Mouse (Mus musculus): ENCODE results near the gene Cog2. TPM values are rescaled to one million over a fixed set of nuclear protein-coding genes. Genes with fewer than 3 reads are reported as not detected.

Cog2 gene
- polyA plus RNA-seq, 1 experiment from 2014 or later = 41.0 TPM

DNA sequence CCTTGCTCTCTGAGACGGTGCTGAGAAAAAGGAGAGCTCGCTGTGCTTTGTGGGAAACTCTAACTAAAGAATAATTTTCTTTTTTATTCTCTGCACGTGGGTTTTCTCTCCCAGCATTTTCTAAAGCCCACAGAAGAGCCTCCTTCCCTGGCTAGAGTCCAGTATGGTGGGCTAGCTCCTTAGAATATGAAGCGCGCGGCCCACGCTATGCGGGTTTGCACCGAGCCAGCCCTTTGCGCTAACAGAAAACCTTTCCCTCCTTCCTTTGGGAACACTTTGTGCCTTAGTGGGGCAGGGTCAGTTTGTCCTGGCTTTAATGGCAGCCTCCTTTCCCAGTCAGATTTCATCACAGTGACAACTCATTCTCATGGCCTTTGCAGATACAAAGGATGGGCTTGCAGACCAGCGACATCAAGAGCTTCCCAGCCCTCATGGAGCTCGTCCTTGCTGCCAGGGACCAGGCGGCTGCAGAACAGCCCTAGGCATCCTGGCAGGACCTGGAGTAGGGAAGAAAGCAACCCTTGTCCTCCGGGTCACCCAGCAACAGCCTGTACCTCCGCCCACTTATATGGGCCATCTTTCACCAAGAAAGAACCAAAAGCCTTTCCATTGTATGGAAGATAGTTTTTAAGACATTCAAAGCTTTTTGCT lies 30.6 kb downstream of the Cog2 start:
- no peak overlapping the region for H3K9ac ChIP-seq
- H3K9me3 ChIP-seq = no peaks in the 10 kb centered on the region
- WGBS = 92% methylated on average over 15 of the region's 15 CpGs
- H3K27me3 ChIP-seq (replicated peaks) = no peaks in the 10 kb centered on the region
- H3K36me3 ChIP-seq = peaks cover 66% of the 10 kb centered on the region
- no peak overlapping the region for H3K27ac ChIP-seq
- peaks cover 3% of the 10 kb centered on the region; the same call in 1 of the 2 replicates for H3K4me1 ChIP-seq
- no peak overlapping the region for H3K4me3 ChIP-seq
- ATAC-seq (ENCODE audit: low FRiP score, low read depth) = no peak
- H3K4me2 ChIP-seq (replicated peaks) = no peak overlapping the region

DNA sequence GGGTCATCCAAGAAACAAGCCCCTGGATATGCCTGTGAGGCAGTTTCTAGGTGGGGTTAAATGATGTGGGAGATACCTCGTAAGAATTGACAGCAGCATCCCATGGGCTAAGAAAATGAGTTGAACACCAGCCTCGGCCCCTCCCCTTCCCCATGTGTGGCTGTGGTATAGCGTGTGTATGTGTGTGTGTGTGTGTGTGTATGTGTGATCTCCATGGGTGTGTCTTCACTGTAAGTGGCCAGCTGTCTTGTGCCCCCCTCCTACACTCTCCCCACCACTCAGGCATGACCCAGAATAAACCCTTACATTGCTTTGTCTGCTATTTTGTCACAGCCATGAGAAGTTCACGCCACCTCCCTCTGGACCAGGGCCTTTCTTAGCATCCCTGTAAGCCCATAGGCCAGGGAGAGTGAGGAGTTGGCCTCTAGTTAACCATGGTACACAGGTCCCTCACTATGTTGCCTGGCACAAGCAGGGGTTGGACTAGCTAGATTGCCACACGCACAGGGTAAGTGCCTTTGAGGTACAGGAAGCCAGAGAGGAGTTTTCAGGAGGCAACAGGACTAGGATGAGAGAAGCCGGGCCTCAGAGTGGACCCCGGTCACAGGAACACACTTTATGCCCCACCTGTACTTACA lies 34.7 kb downstream of the Cog2 start:
- no peaks in the 10 kb centered on the region for H3K27me3 ChIP-seq (replicated peaks)
- H3K4me3 ChIP-seq = no peak overlapping the region
- no peak overlapping the region for H3K27ac ChIP-seq
- peaks cover 28% of the 10 kb centered on the region for H3K36me3 ChIP-seq
- 94% methylated on average over 6 of the region's 7 CpGs for WGBS
- no peak overlapping the region for H3K9ac ChIP-seq
- peaks cover 13% of the 10 kb centered on the region for H3K4me1 ChIP-seq
- no peaks in the 10 kb centered on the region for H3K9me3 ChIP-seq
- no peak overlapping the region for H3K4me2 ChIP-seq (replicated peaks)
- no peak for ATAC-seq (ENCODE audit: low FRiP score, low read depth)

DNA sequence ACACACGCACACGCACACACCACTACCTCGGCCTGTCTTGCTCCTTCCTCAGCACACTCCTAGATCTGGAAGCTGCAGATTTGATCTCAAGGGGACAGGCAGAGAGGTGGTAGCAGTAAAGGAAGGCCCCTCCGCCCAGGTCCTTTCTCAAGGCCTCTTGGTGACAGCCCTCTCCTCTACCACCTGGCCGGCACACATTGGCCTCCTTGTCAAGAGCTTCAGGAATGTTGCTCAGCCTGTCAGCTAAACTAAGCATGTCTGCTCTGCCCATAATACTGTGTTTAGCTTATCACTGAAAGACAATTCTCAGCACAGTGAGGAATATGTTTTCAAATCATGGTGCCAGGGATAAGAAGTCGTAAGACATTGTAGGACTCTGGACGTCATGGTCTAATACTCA lies 35.6 kb downstream of the Cog2 start:
- H3K36me3 ChIP-seq = peaks cover 19% of the 10 kb centered on the region
- H3K9ac ChIP-seq = no peak overlapping the region
- no peak for ATAC-seq (ENCODE audit: low FRiP score, low read depth)
- no peaks in the 10 kb centered on the region for H3K27me3 ChIP-seq (replicated peaks)
- H3K9me3 ChIP-seq = no peaks in the 10 kb centered on the region
- no peak overlapping the region for H3K4me2 ChIP-seq (replicated peaks)
- H3K4me1 ChIP-seq = peaks cover 13% of the 10 kb centered on the region
- no peak overlapping the region for H3K4me3 ChIP-seq
- H3K27ac ChIP-seq = no peak overlapping the region
- 85% methylated on average over 7 of the region's 7 CpGs for WGBS

DNA sequence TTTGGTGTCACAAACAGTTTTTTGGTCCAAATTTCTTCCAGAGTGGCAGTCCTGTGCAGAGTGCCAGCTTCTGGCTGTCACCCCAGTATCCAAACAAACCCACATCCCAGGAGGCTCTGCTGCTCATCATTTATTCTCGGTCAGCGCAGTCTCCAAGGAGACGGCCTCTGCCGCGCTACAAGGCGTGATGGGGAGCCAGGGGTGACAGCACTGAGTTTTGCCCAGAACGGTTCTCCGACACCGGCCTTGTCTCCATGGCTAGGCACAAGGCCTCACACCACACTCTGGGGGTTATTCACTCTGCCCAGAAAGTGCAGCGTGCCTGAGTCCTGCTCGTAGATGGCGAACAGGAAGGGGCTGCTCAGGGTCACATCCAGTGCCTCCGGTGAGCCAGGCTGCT lies 36.1 kb downstream of the Cog2 start:
- ATAC-seq (ENCODE audit: low FRiP score, low read depth) = 0 out of 2 replicates have a peak, but pooled peaks have one; percentile 48
- Histone ChIP-seq H3K9me3 (no peaks in the 10 kb centered on the region), H3K9ac (no peak overlapping the region), H3K36me3 (peaks cover 14% of the 10 kb centered on the region), H3K4me2 (replicated peaks) (no peak overlapping the region; the same call in 1 of the 2 replicates), H3K4me3 (no peak overlapping the region), H3K4me1 (peaks cover 13% of the 10 kb centered on the region), H3K27ac (no peak overlapping the region), H3K27me3 (replicated peaks) (no peaks in the 10 kb centered on the region)
- WGBS = 43% methylated on average over 13 of the region's 13 CpGs

DNA sequence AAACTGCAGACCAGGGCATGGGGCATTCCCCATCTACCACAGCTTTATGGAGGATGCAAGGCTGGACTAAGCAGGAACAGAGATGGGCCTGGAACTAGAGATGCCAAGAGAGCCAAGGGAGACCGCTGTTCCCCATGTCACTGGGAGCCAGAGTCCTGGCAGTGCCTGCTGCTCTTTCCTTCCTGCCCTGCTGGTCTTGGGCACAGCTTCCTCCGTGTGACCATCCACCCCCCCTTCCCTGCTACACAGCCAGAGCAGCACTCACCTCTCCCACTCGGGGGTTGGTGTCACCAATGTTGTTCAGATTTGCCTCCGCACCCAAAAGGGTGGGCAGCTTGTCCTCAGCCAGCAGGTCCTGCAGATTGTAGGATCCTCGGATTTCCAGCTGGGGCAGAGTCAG lies 36.9 kb downstream of the Cog2 start:
- Histone ChIP-seq H3K4me2 (replicated peaks) (no peak overlapping the region), H3K4me3 (no peak overlapping the region), H3K9ac (no peak overlapping the region), H3K36me3 (peaks cover 5% of the 10 kb centered on the region), H3K9me3 (no peaks in the 10 kb centered on the region), H3K27ac (no peak overlapping the region), H3K4me1 (peaks cover 13% of the 10 kb centered on the region), H3K27me3 (replicated peaks) (no peaks in the 10 kb centered on the region)
- 65% methylated on average over 5 of the region's 5 CpGs for WGBS
- no peak for ATAC-seq (ENCODE audit: low FRiP score, low read depth)

DNA sequence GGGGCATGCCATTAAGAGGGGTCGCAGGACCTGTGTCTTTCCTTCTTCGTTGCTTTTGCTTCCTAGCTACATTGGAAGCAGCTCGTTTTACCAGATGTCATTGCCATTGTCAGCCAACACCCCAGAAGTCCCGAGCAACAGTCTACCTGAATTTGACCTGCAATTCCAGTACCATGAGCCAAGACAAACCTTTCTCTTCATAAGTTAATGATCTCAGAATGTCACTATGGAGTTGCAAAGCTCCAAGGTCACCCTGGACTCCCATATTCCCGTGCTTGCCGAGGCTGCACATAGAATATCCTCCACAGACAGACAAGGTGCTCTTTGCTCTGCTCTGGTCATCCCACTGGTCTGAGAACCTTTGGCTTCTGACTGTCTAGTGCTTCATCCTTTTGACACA lies 46.6 kb downstream of the Cog2 start:
- H3K9ac ChIP-seq = no peak overlapping the region
- no peak for ATAC-seq (ENCODE audit: low FRiP score, low read depth)
- WGBS = 83% methylated on average over 6 of the region's 6 CpGs
- no peak overlapping the region for H3K4me3 ChIP-seq
- no peaks in the 10 kb centered on the region for H3K36me3 ChIP-seq
- no peaks in the 10 kb centered on the region; the same call in 1 of the 2 replicates for H3K27me3 ChIP-seq (replicated peaks)
- H3K9me3 ChIP-seq = no peaks in the 10 kb centered on the region
- no peaks in the 10 kb centered on the region for H3K4me1 ChIP-seq
- no peak overlapping the region for H3K27ac ChIP-seq
- H3K4me2 ChIP-seq (replicated peaks) = no peak overlapping the region

DNA sequence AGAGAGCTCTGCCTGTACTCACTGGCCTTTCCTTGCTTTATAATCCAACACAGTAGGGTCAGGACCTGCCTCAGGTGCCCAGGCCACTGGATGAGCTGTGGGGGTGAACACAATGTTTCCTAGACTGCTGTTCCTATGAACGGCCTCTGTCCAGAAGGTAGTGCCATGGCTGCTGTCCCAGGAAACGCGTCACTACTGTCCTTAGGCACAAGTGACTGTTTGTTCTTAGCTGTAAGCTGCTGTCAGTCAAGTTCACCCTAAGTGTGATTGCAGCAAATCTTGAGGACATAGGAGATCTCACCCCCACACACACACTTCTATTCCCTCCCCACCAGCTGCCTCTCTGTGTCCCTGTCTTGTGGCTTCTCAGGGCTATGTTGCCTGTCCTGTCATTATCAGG lies 47.0 kb downstream of the Cog2 start:
- Histone ChIP-seq H3K9me3 (no peaks in the 10 kb centered on the region), H3K27ac (no peak overlapping the region), H3K36me3 (no peaks in the 10 kb centered on the region), H3K9ac (no peak overlapping the region), H3K27me3 (replicated peaks) (no peaks in the 10 kb centered on the region; the same call in 1 of the 2 replicates), H3K4me2 (replicated peaks) (no peak overlapping the region), H3K4me3 (no peak overlapping the region), H3K4me1 (no peaks in the 10 kb centered on the region)
- no peak for ATAC-seq (ENCODE audit: low FRiP score, low read depth)
- WGBS = 90% methylated on average over 3 of the region's 3 CpGs

DNA sequence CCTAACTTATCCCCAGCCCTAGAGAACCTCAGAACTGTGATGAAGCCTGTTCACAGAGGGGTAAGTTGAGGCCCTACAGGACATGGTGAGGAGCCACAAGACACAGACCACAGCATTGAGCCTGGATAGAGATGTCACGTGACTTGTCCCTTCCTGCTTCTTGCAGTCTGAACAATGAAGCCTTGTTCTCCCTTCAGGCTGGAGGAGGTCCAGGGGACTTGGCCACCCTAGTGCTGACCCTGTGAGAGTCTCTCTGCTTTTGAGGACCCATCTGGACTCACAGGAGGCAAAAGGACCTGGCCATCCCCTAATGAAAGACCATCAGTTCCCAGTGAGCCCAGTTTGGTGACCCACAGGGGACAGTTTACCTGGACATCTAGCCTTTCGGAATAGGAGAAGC lies 48.5 kb downstream of the Cog2 start:
- Histone ChIP-seq H3K4me2 (replicated peaks) (no peak overlapping the region), H3K27me3 (replicated peaks) (no peaks in the 10 kb centered on the region), H3K4me3 (no peak overlapping the region), H3K27ac (no peak overlapping the region), H3K9ac (no peak overlapping the region), H3K36me3 (no peaks in the 10 kb centered on the region), H3K4me1 (no peaks in the 10 kb centered on the region), H3K9me3 (no peaks in the 10 kb centered on the region)
- no peak for ATAC-seq (ENCODE audit: low FRiP score, low read depth)
- WGBS = 67% methylated on average over 2 of the region's 2 CpGs

DNA sequence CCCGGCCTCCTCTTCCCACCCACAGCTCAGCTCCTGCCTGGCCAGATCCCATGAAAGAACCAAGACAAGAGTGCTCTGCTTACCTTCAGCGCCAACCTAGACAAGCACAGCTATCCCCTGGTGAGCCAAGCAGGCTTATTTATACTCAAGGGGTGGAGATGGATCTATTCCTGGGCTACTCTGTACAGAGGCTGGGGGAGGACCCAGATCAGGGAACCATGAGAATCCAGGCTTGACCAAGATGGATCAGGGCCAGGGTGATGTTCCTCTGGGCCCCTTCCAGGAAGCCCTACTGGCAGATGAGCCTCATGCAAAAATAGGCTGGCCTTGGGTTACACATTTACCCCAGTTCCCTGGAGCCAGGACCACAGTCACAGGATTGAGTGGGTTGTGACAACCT lies 49.0 kb downstream of the Cog2 start, which contains the start of gene Agt:
Agt (minus strand) TSS at position 114 of the 400 bp plus-strand sequence.
- Histone ChIP-seq H3K9ac (no peak within 1 kb of the TSS), H3K27me3 (replicated peaks) (no peaks in the 10 kb centered on the region), H3K27ac (no peak within 1 kb of the TSS), H3K36me3 (no peaks in the 10 kb centered on the region), H3K4me1 (no peaks in the 10 kb centered on the region), H3K4me2 (replicated peaks) (no peak within 1 kb of the TSS), H3K9me3 (no peaks in the 10 kb centered on the region), H3K4me3 (no peak within 1 kb of the TSS)
- no peak for ATAC-seq (ENCODE audit: low FRiP score, low read depth)
- WGBS = 90% methylated on average over 2 of the region's 2 CpGs

DNA sequence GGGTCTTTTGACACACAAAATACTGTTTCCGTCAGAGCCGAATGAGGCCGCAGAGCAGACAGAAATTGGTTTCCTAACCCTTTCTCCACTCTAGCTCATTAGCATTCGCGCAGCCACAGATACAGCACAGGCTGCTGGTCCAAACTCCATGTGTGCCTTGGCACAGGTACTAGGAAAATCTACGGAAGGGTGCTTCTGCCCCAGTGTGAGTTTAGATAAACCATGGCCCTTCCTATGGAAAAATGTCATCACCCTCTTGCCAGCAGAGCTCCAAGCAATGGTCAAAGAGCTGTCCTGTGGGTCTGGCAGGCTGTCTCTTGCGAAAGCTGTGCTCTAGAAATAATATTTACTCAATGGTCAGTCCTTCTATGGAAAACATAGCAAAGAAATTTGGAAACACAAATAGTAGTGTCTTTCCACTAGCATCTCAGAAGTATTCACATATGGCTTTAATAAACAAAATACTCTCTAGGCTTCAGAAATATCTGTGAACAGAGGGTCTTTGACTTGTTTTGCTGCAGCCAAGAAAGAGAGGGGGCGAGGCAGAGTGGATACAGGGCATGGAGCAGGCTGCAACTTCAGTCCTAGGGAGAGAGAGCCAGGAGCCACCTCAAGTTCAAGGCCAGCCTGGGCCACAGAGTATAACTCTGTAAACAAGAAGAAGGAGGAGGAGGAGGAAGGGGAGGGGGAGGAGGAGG lies 51.3 kb downstream of the Cog2 start:
- Histone ChIP-seq H3K27me3 (replicated peaks) (no peaks in the 10 kb centered on the region), H3K27ac (no peak overlapping the region), H3K9ac (no peak overlapping the region), H3K4me1 (no peaks in the 10 kb centered on the region), H3K4me3 (no peak overlapping the region), H3K4me2 (replicated peaks) (no peak overlapping the region), H3K9me3 (no peaks in the 10 kb centered on the region), H3K36me3 (no peaks in the 10 kb centered on the region)
- WGBS = 78% methylated on average over 8 of the region's 8 CpGs
- ATAC-seq (ENCODE audit: low FRiP score, low read depth) = no peak

DNA sequence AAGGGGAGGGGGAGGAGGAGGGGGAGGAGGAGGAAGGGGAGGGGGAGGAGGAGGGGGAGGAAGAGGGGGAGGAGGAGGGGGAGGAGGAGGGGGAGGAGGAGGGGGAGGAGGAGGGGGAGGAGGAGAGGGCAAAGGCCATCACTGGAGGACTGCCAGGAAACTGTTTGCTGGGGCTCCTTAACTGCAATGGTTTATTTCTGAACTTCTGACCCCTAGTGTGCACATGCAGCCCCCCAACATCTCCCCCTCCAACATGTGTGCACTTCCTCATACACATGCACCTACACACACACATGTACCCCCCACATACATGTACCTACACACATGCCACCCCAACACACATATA lies 51.8 kb downstream of the Cog2 start:
- ATAC-seq (ENCODE audit: low FRiP score, low read depth) = no peak
- Histone ChIP-seq H3K9me3 (no peaks in the 10 kb centered on the region), H3K27me3 (replicated peaks) (no peaks in the 10 kb centered on the region)

DNA sequence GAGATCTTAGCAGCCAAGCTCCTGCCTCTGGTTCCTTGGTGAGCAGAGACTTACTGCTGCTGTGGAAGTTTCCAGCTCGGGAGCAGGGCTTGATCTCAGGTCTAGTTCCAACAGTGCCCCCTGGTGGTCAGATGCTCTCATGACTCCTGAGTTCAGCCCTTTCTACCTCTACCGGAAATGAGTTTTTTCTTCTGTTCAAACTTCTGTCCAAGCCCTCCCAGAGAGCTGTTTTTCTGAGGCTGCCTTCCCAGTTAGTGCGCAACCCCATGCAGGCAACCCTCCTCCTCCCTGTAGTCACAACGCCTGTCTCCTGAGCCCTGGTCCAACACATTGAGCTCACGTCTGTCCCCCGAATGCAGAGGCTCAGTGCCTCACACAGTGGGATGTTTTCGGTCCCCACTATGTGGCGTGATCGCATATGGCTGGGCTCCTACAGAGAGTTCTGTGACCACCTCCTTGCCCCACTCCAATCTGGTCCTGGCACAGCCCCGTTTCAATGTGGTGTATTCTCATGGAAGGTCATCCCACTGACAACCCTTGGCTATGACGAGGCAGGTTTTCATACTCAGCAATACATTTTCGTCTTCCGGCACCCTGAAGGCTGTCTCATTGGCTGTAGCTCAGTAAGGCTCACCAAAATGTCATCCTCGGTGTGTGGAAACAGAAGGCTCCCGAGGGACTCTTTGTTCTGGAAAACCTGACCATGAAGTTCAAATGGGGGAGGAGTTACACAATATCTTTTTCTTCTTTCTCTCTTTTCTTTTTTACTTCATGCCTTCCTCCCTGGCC lies 53.2 kb downstream of the Cog2 start:
- peak; percentile 48; the same call in 1 of the 2 replicates for ATAC-seq (ENCODE audit: low FRiP score, low read depth)
- no peak overlapping the region for H3K27ac ChIP-seq

More for the DNA sequence above, 51.8 kb downstream of the Cog2 start:
- Histone ChIP-seq H3K4me1 (no peaks in the 10 kb centered on the region), H3K4me3 (no peak overlapping the region), H3K27ac (no peak overlapping the region), H3K4me2 (replicated peaks) (no peak overlapping the region), H3K36me3 (no peaks in the 10 kb centered on the region), H3K9ac (no peak overlapping the region)

More for the DNA sequence above, 53.2 kb downstream of the Cog2 start:
- H3K4me3 ChIP-seq = no peak overlapping the region
- H3K9me3 ChIP-seq = no peaks in the 10 kb centered on the region
- no peaks in the 10 kb centered on the region for H3K36me3 ChIP-seq
- H3K27me3 ChIP-seq (replicated peaks) = no peaks in the 10 kb centered on the region
- H3K4me2 ChIP-seq (replicated peaks) = no peak overlapping the region
- 64% methylated on average over 15 of the region's 15 CpGs for WGBS
- H3K9ac ChIP-seq = no peak overlapping the region
- no peaks in the 10 kb centered on the region for H3K4me1 ChIP-seq
